Mouse (Mus musculus): ENCODE measurements at regions not wholly inside any gene's neighbourhood (a gene's known extent, or its start where the extent isn't known, plus 50 kb on each side); places are given as distances from the start of the nearest gene placed in this dataset.

DNA sequence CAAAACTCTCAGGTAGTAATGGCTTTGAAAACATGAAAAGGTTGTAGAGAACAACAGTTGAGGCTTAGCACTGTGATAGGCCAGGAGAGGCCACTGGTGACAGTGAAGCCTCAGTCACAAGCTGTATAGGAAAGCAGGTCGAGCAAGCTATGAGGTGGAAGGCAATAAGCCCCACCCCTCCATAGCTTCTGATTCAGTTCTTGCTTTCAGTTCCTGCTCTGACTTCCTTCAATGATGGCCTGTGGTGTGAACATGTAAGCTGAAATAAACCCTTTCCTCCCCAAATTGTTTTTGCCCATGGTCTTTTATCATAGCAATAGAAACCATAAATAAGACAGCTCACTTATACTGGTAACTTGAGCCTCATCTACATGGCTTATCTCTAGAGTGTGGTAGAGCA, 98.0 kb upstream of the Smarca2 start:
- no peaks in the 10 kb centered on the region for H3K27me3 ChIP-seq (replicated peaks)
- ATAC-seq = no peak
- H3K27ac ChIP-seq = no peak overlapping the region
- H3K36me3 ChIP-seq = no peaks in the 10 kb centered on the region
- no peak overlapping the region for H3K4me3 ChIP-seq (replicated peaks)
- no peaks in the 10 kb centered on the region for H3K4me1 ChIP-seq (replicated peaks)
- no peaks in the 10 kb centered on the region for H3K9me3 ChIP-seq
- no peak overlapping the region for H3K4me2 ChIP-seq (replicated peaks)
- no peak overlapping the region for H3K9ac ChIP-seq
- 65% methylated on average over 1 of the region's 1 CpGs for WGBS

DNA sequence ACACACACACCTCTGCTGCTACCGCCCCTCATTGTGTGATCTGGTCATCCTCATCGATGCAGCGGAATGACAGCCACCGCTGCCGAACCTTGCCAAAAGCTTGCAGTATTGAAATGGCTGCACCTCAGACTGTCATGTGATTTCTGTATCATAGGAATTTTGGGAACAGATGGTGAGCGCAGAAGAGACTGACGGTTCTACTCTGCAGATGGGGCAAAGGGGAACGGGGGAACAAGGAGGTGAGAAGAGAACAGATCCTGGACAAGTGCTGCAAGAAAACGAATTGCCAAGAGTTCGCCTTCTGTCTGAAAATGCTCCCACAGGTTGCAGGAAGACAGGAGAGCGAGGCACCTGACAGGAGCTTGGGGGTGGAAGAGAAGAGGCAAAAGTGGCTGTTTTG, 96.9 kb upstream of the Smarca2 start:
- no peak overlapping the region for H3K27ac ChIP-seq
- H3K9ac ChIP-seq = no peak overlapping the region
- H3K4me1 ChIP-seq (replicated peaks) = no peaks in the 10 kb centered on the region
- H3K4me2 ChIP-seq (replicated peaks) = no peak overlapping the region
- ATAC-seq = no peak
- no peaks in the 10 kb centered on the region for H3K9me3 ChIP-seq
- no peaks in the 10 kb centered on the region for H3K36me3 ChIP-seq
- H3K27me3 ChIP-seq (replicated peaks) = no peaks in the 10 kb centered on the region
- H3K4me3 ChIP-seq (replicated peaks) = no peak overlapping the region
- 71% methylated on average over 11 of the region's 11 CpGs for WGBS

DNA sequence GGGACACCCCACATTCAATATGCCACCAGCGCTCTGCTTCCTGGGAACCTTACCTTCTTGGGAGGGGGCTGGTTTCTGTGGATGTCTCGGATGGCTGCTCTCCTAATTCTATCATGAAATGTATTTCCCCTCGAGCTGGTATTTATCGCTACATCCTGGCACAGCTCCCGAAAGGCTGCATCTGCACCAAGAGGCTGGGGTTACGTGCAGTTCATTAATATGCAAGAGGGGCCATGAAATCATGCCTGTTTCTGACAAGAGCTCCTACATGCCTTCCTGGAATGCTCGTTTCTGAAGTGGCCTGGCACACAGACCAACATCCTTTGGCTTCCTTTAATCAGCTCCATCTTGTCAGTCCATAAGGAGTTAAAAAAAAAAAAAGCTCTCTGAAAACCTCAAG, 96.2 kb upstream of the Smarca2 start:
- Histone ChIP-seq H3K36me3 (no peaks in the 10 kb centered on the region), H3K9me3 (no peaks in the 10 kb centered on the region), H3K4me3 (replicated peaks) (no peak overlapping the region), H3K4me1 (replicated peaks) (no peaks in the 10 kb centered on the region), H3K27ac (no peak overlapping the region), H3K4me2 (replicated peaks) (no peak overlapping the region), H3K9ac (no peak overlapping the region), H3K27me3 (replicated peaks) (no peaks in the 10 kb centered on the region)
- 59% methylated on average over 7 of the region's 7 CpGs for WGBS
- no peak for ATAC-seq

DNA sequence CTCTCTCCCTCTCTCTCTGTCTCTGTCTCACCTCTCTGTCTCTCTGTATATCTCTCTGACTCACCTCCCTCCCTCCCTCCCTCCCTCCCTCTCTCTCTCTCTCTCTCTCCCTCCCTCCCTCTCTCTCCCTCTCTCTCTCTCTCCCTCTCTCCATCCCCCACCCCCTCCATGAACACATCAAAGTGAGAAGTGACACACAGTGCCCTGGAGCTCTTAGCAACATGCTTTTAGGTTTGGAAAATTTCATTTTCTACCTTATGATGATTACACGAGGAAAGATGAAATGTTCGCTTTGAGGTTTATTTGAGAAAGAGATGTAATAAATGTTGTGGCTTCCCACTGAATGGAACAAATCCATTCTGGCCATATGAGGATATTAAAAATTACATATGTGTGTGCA, 95.6 kb upstream of the Smarca2 start:
- no peak for ATAC-seq
- H3K27me3 ChIP-seq (replicated peaks) = no peaks in the 10 kb centered on the region

DNA sequence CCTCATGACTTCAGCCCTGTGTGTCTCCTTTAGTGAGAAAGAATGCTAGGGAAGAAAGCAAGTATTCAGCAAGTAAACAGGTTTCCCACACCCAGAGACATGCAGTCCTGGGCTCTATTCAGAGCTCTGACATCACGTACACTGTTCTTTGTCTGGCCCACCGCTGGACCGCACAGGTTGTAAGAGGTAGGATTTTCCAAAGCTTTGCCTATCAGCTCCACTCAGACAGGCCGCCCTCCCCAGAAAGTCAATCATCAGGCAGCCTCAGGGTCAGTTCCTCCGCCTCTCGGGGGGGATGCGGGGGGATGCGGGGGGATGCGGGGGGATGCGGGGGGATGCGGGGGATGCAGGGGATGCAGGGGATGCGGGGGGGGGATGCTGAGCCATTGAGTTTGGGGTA, 94.7 kb upstream of the Smarca2 start:
- Histone ChIP-seq H3K4me2 (replicated peaks) (no peak overlapping the region), H3K27me3 (replicated peaks) (no peaks in the 10 kb centered on the region), H3K27ac (no peak overlapping the region), H3K4me3 (replicated peaks) (no peak overlapping the region), H3K9me3 (no peaks in the 10 kb centered on the region), H3K9ac (no peak overlapping the region), H3K4me1 (replicated peaks) (no peaks in the 10 kb centered on the region), H3K36me3 (no peaks in the 10 kb centered on the region)
- ATAC-seq = no peak
- 81% methylated on average over 12 of the region's 12 CpGs for WGBS

More for the DNA sequence above, 95.6 kb upstream of the Smarca2 start:
- WGBS = 64% methylated on average over 2 of the region's 2 CpGs
- Histone ChIP-seq H3K4me1 (replicated peaks) (no peaks in the 10 kb centered on the region), H3K4me2 (replicated peaks) (no peak overlapping the region), H3K4me3 (replicated peaks) (no peak overlapping the region), H3K36me3 (no peaks in the 10 kb centered on the region), H3K27ac (no peak overlapping the region), H3K9ac (no peak overlapping the region), H3K9me3 (no peaks in the 10 kb centered on the region)

DNA sequence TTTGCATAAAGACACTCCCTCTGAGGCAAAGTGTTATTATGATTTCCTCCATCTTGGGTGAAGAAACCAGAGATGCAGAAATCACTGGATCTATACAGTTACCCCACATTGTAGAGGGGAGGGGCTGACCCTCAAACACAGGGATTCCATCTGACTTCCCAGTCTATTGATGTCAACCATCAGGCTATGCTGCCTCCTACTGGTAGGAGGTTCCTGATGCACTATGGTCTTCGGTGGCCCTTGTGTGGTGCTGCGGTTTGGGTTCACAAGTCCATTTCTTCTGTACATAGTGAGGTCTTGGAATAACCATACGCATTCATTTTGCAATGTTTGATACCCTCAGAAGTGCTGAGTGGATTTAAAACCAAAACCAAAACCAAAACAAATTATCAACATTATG, 94.0 kb upstream of the Smarca2 start:
- H3K36me3 ChIP-seq = no peaks in the 10 kb centered on the region
- H3K9me3 ChIP-seq = no peaks in the 10 kb centered on the region
- H3K4me3 ChIP-seq (replicated peaks) = no peak overlapping the region
- H3K27ac ChIP-seq = no peak overlapping the region
- no peaks in the 10 kb centered on the region for H3K4me1 ChIP-seq (replicated peaks)
- WGBS = 88% methylated on average over 3 of the region's 3 CpGs
- no peak overlapping the region for H3K4me2 ChIP-seq (replicated peaks)
- H3K27me3 ChIP-seq (replicated peaks) = no peaks in the 10 kb centered on the region
- no peak overlapping the region for H3K9ac ChIP-seq
- ATAC-seq = no peak

DNA sequence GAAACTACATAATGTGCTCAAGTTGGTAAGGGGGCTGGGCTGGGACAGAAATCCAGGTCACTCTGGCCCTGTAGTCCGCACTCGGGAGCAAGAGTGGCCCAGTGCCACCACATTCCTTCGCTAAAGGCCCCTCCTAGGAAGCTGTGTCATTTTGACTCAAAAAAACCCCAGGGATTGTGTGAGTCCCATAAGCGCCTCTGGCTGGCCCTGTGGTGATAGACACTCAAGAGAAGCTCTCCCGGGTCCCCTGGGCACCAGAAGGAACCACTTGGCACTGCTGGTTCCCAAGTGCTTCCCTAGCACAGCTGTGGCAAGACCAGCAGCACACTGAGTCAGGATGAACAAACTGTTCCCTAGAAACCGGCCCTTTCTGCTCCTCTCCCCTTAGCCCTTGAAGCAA, 93.1 kb upstream of the Smarca2 start:
- no peaks in the 10 kb centered on the region for H3K36me3 ChIP-seq
- H3K4me3 ChIP-seq (replicated peaks) = no peak overlapping the region
- H3K9ac ChIP-seq = no peak overlapping the region
- no peaks in the 10 kb centered on the region for H3K4me1 ChIP-seq (replicated peaks)
- no peak for ATAC-seq
- no peak overlapping the region for H3K27ac ChIP-seq
- H3K27me3 ChIP-seq (replicated peaks) = no peaks in the 10 kb centered on the region
- H3K9me3 ChIP-seq = no peaks in the 10 kb centered on the region
- 80% methylated on average over 6 of the region's 6 CpGs for WGBS
- no peak overlapping the region for H3K4me2 ChIP-seq (replicated peaks)

DNA sequence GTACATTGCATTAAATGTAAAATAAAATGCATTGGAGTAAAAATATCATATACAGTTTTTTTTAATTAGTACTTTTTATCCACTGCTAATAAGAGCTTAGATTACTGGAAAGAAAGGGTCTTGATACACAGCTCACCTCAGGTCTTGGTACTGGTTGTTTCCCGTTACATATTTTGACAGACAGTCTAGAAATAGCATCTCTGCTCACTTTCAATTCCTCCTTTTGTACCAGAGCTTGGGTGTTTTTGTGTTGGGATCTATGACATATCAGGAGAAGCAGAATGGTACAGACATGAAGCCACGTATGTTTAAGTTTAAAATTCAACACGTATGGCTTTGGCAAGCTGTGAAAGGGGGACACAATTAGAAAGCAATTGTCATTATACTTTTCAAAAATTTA, 80.3 kb upstream of the Smarca2 start:
- H3K27ac ChIP-seq = no peak overlapping the region
- H3K36me3 ChIP-seq = no peaks in the 10 kb centered on the region
- no peaks in the 10 kb centered on the region for H3K9me3 ChIP-seq
- H3K4me1 ChIP-seq (replicated peaks) = no peaks in the 10 kb centered on the region
- no peak overlapping the region for H3K4me2 ChIP-seq (replicated peaks)
- no peak for ATAC-seq
- H3K4me3 ChIP-seq (replicated peaks) = no peak overlapping the region
- no peak overlapping the region for H3K9ac ChIP-seq
- WGBS = 80% methylated on average over 3 of the region's 3 CpGs
- H3K27me3 ChIP-seq (replicated peaks) = no peaks in the 10 kb centered on the region

DNA sequence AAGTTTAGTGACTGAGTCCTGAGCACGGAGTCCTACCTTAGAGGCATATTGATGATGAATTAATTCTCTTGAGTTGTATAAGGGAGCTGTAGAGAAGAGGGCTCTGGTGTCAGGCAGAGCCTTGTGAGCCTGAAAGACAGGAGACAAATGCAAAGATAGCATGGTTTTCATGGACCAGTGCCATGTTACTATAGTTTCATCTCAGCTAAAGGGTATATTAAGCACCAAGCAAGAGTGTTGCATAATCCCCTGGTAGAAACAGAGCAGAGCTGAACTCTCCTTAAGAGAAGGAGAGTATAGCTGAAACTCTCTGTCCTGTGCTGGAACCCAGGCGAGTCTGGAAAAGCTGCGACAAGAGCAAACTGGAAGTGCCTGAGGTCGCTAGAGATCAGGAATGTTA, 73.5 kb upstream of the Smarca2 start:
- Histone ChIP-seq H3K4me1 (replicated peaks) (no peaks in the 10 kb centered on the region), H3K36me3 (no peaks in the 10 kb centered on the region), H3K4me2 (replicated peaks) (no peak overlapping the region), H3K4me3 (replicated peaks) (no peak overlapping the region), H3K9ac (no peak overlapping the region), H3K9me3 (no peaks in the 10 kb centered on the region; the same call in 1 of the 2 replicates), H3K27ac (no peak overlapping the region), H3K27me3 (replicated peaks) (no peaks in the 10 kb centered on the region)
- ATAC-seq = no peak
- WGBS = 79% methylated on average over 4 of the region's 4 CpGs

DNA sequence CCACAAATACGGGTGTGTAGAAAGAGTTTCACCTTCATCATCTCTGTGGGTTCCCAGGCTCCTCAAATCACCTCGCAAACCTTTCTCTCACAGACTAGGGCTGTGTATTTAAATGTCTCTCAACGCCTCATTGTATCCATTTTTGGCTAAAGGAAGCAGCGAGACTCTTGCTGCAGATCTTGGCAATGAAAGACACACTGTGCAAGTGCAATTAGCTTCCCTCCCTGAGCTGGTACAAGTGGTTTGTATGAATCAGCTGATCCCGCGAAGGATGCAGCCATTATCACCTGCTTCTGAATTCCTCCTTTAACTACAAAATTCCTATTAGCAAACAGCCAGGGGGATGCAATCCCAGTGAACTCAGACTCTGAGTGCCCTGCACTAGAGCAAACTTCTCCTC, 72.3 kb upstream of the Smarca2 start:
- 69% methylated on average over 6 of the region's 6 CpGs for WGBS
- H3K9me3 ChIP-seq = no peaks in the 10 kb centered on the region; the same call in 1 of the 2 replicates
- H3K4me3 ChIP-seq (replicated peaks) = no peak overlapping the region
- no peak for ATAC-seq
- no peaks in the 10 kb centered on the region for H3K36me3 ChIP-seq
- H3K4me2 ChIP-seq (replicated peaks) = no peak overlapping the region
- no peak overlapping the region for H3K9ac ChIP-seq
- H3K27ac ChIP-seq = no peak overlapping the region
- H3K4me1 ChIP-seq (replicated peaks) = no peaks in the 10 kb centered on the region
- H3K27me3 ChIP-seq (replicated peaks) = no peaks in the 10 kb centered on the region

DNA sequence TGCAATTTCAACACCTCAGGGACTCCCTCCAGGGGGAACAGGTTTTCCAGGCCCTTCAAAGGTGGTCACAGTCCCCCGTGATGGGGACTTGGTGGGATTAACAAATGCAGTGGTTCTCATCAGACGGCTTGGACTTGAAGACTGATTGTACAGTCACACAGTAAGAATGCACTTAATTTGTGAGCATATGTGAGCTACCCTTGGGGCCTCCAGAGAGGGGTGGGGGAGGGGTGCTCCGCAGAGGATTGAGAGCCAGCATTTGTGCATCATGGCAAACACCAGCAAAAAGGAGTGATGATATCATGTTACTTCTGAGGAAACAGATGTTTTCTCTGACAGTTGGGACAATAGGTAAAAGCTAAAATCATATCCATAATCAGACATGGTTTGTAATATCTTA, 59.2 kb upstream of the Smarca2 start:
- no peaks in the 10 kb centered on the region for H3K4me1 ChIP-seq (replicated peaks)
- H3K27ac ChIP-seq = no peak overlapping the region
- H3K9me3 ChIP-seq = no peaks in the 10 kb centered on the region
- no peak overlapping the region for H3K9ac ChIP-seq
- H3K4me2 ChIP-seq (replicated peaks) = no peak overlapping the region
- H3K27me3 ChIP-seq (replicated peaks) = no peaks in the 10 kb centered on the region
- 58% methylated on average over 3 of the region's 3 CpGs for WGBS
- ATAC-seq = no peak
- no peaks in the 10 kb centered on the region for H3K36me3 ChIP-seq
- H3K4me3 ChIP-seq (replicated peaks) = no peak overlapping the region

DNA sequence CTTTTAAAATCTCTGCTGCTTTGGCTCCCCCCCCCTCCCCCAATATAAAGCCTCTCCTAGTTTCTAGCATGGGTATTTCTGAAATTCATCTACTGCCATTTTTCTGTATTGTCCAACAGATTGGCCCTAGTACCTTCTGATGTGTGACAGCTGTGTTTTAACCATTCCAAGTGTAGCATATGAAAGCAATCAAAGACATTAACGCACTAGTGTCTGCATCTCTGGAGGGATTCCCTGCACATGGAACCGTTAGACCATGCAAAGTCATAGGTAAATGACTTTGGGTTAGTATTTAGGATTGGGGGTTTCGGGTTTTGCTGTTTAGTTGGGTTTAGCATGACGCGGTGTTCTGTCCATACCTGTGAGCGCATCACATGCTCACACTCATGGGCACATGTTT, 57.3 kb upstream of the Smarca2 start:
- Histone ChIP-seq H3K9me3 (no peaks in the 10 kb centered on the region), H3K4me3 (replicated peaks) (no peak overlapping the region), H3K4me2 (replicated peaks) (no peak overlapping the region), H3K4me1 (replicated peaks) (no peaks in the 10 kb centered on the region), H3K27me3 (replicated peaks) (no peaks in the 10 kb centered on the region), H3K36me3 (no peaks in the 10 kb centered on the region), H3K27ac (no peak overlapping the region), H3K9ac (no peak overlapping the region)
- 82% methylated on average over 6 of the region's 6 CpGs for WGBS
- ATAC-seq = no peak

DNA sequence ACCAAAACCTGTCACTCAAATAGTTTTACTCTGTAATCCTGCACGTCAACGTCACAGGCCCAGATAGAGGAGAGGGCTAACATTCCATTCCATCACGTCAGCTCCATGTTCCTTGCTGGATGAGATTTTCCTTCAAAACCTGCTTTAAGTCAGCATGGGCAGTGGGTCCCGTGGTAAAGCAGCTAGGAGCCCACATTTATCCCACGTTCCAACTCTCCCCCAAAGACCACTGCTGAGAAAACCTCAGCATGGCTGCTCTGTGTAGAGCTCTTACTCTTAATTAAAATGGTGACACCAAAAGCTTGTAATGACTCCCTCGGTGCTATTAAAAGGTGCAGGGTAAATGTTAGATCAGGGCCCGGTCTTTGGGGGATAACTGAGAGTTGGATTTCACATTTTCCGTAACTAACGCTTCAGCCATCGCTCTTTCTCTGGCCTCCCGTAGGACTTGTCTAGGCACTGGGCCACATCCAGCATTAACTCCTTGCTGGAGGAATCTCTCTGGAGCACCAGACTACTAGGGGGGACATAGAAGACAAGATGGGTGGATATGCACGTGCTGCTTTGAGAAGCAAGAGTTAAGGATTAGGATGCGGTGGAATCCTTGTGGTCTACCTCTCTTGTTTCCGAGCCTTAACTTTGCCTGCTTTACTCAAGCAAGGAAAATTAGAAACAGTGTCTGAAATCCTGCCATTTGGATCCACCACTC, 56.1 kb upstream of the Smarca2 start:
- no peak overlapping the region for H3K4me2 ChIP-seq (replicated peaks)
- H3K9ac ChIP-seq = no peak overlapping the region
- H3K36me3 ChIP-seq = no peaks in the 10 kb centered on the region
- no peak overlapping the region for H3K4me3 ChIP-seq (replicated peaks)
- no peak for ATAC-seq
- H3K9me3 ChIP-seq = no peaks in the 10 kb centered on the region
- H3K27ac ChIP-seq = no peak overlapping the region
- WGBS = 82% methylated on average over 14 of the region's 14 CpGs
- H3K27me3 ChIP-seq (replicated peaks) = no peaks in the 10 kb centered on the region
- no peaks in the 10 kb centered on the region for H3K4me1 ChIP-seq (replicated peaks)
